Mouse (Mus musculus) E14TG2a.4 (cell line): ENCODE measurements around the gene Rnf103.

ENCODE experiments used
- CTCF ChIP-seq: conservative IDR thresholded peaks from 2 replicates; pipeline ENCODE4 v1.5.1; 2014; ENCODE audit warnings: low read length
- POU5F1 ChIP-seq: IDR thresholded peaks from 2 replicates; pipeline ENCODE4 v1.6.1; 2014; ENCODE audit warnings: low read length, borderline replicate concordance

GRCm38 (mm10) chr6:71503001-71503400 is 9.3 kb downstream of the Rnf103 start:
- TF ChIP-seq CTCF: no peak
- TF ChIP-seq POU5F1: no peak
